Mouse (Mus musculus) subcutaneous adipose tissue, adult 2 months (tissue): Measurements from ENCODE around the gene Lypd9. TPM values are rescaled to one million over a fixed set of nuclear protein-coding genes. Genes with fewer than 3 reads are reported as not detected.

Source experiments
- polyA plus RNA-seq: library from polyadenylated mRNA; depleted of rRNA; stranded (reverse); fragments of >200 nt; gene quantifications from 2 replicates; pipeline ENCODE4 v1.2.3, GENCODE M21; 2012; ENCODE audit warnings: low replicate concordance; rRNA removed

The Lypd9 gene
- polyA plus RNA-seq: not detected in 2 replicates

DNA sequence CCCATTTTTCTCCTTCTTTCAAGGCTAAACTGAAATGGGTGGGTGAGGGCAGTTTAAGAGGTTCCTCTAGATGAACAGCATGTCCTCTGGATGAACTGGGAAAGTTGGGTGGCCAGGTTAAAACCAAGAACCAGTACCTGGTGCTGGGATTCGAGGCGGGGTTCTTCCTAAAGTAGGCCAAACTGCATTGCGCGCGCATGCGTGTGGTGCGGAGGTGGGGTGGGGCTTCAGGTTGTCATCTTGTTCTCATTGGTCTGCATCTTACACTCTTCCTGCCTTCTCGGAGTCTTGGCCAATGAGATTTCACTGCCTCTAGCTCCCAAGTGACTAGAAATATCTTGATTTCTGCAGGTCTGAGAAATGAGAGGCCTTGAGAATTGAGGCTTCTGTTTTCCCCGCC, at the start of gene Lypd9:
Gene Lypd9, minus strand, starts transcription at position 165 of the 400 bp plus-strand sequence.

DNA sequence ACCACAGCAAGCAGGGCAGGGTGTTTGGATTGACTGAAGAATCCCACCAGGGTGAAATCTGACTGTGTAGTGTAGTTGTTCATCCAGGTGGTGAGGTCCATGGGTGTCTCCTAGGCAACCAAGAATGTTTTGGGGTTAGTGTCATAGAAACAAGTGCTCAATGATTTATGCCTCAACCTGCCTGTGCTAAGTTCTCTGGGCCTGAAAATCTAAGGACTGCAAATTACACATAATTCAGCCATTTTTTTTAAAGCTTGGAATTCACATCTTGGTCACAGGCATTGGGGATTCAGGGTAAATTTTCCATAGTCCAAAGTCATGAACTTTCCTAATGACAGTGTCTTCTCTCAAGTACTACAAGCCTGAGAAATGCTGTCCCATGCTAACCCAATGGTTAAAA, 49.7 kb upstream of the Lypd9 start, which contains the start of gene Olfr331:
Gene Olfr331, minus strand, starts transcription at position 101 of the 400 bp plus-strand sequence.

DNA sequence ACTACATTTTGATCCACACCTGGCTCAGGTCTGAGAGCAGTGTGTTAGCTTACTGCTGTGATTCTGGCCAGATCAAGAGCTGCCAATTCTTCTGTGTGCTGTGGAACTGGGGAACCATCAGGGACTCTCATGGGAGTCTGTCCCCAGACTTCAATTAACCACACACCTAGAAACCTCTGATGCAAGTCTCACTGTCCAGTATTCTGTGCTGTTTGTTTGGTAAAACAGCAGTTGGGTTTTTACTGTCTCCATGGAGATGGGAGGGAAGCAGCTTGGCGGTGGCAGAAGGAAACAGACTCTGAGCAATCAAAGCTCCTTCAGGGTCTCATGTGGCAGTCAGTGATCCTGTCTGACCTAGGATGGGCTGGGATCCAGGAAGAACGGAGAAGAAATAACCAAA, 39.7 kb upstream of the Lypd9 start, which contains the start of gene Olfr332:
Gene Olfr332, minus strand, starts transcription at position 101 of the 400 bp plus-strand sequence.

GRCm38 (mm10) chr11:58462170-58462569, 9.4 kb upstream of the Lypd9 start, which contains the start of gene Olfr30:
Gene Olfr30, minus strand, starts transcription at chr11:58462270.

GRCm38 (mm10) chr11:58432259-58432658, 20.5 kb downstream of the Lypd9 start, which contains the start of gene Gm12253:
Gene Gm12253, plus strand, starts transcription at chr11:58432559.

DNA sequence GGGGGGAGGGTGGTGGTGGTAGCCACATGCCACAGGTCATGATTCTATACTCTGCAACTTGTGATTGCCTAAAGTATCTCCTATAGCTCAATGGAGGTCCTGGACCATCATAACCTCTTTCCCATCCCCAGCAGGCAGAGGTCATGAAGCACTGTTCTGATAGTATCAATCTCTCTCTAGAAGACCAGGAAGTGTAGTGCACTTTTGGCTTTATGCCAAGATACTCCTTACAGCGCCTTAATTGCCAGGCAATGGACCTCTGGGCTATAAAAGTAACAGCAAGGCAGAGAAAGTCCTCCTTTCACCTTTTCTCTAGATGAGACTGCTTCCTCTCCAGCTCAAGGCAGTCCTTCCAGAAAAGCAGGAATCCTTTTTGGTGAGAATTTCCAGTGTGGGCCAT, 31.9 kb downstream of the Lypd9 start, which contains the start of gene 1810065E05Rik:
Gene 1810065E05Rik, plus strand, starts transcription at position 297 of the 400 bp plus-strand sequence.

Other genes with a start within 250 kb of the Lypd9 start
- gene 4930438A08Rik, start 178.1 kb downstream of the Lypd9 start, polyA plus RNA-seq: 0.10 TPM in 1 of 2 replicates, not detected in the other
- 17.5 and 37.2 TPM in 2 replicates for gene Zfp692, start 145.9 kb downstream of the Lypd9 start, polyA plus RNA-seq
- 30.7 and 40.5 TPM in 2 replicates for gene Zfp672, start 122.6 kb downstream of the Lypd9 start, polyA plus RNA-seq
- 35.8 and 47.7 TPM in 2 replicates for gene Sh3bp5l, start 122.2 kb downstream of the Lypd9 start, polyA plus RNA-seq
- gene Lypd8, start 73.9 kb downstream of the Lypd9 start, polyA plus RNA-seq: 2.0 and 2.6 TPM in 2 replicates
- not detected in 2 replicates for gene 1810065E05Rik, start 31.8 kb downstream of the Lypd9 start, polyA plus RNA-seq
- gene Gm12253, start 20.4 kb downstream of the Lypd9 start, polyA plus RNA-seq: not detected in 2 replicates
- not detected in 2 replicates for gene Olfr30, start 9.3 kb upstream of the Lypd9 start, polyA plus RNA-seq
- gene Olfr332, start 39.6 kb upstream of the Lypd9 start, polyA plus RNA-seq: not detected in 2 replicates
- gene Olfr331, start 49.6 kb upstream of the Lypd9 start, polyA plus RNA-seq: not detected in 2 replicates
- not detected in 2 replicates for gene Olfr330, start 81.9 kb upstream of the Lypd9 start, polyA plus RNA-seq
- gene Olfr329-ps, start 93.5 kb upstream of the Lypd9 start, polyA plus RNA-seq: not detected in 2 replicates
- not detected in 2 replicates for gene Olfr328, start 102.7 kb upstream of the Lypd9 start, polyA plus RNA-seq
- gene Olfr224, start 117.6 kb upstream of the Lypd9 start, polyA plus RNA-seq: 0.18 TPM in 1 of 2 replicates, not detected in the other
- not detected in 2 replicates for gene Olfr325, start 124.8 kb upstream of the Lypd9 start, polyA plus RNA-seq
- gene Olfr324, start 142.2 kb upstream of the Lypd9 start, polyA plus RNA-seq: not detected in 2 replicates
- gene 2210407C18Rik, start 163.2 kb upstream of the Lypd9 start, polyA plus RNA-seq: 1.3 TPM in 1 of 2 replicates, not detected in the other
- gene Olfr323, start 177.6 kb upstream of the Lypd9 start, polyA plus RNA-seq: not detected in 2 replicates
- 0.17 TPM in 1 of 2 replicates, not detected in the other for gene Trim58, start 187.5 kb upstream of the Lypd9 start, polyA plus RNA-seq
- not detected in 2 replicates for gene Olfr322, start 205.9 kb upstream of the Lypd9 start, polyA plus RNA-seq
- not detected in 2 replicates for gene Olfr320, start 228.2 kb upstream of the Lypd9 start, polyA plus RNA-seq
- not detected in 2 replicates for gene Olfr319, start 246.2 kb upstream of the Lypd9 start, polyA plus RNA-seq